Mouse (Mus musculus) megakaryocyte, embryonic 14.5 days (primary cell): ENCODE data around the gene Gm7168. TPM values are rescaled to one million over a fixed set of nuclear protein-coding genes. Genes with fewer than 3 reads are reported as not detected.
"Not testable (repeated sequence)": the region's sequence is repeated elsewhere in the genome, so short reads cannot be mapped to it uniquely, and the experiment has no call there.

Experiments
- H3K27me3 ChIP-seq: replicated peaks from 2 replicates; pipeline ENCODE3; 2012; ENCODE audit warnings: inconsistent platforms
- H3K36me3 ChIP-seq: replicated peaks from 2 replicates; pipeline ENCODE3; 2012; ENCODE audit warnings: low read length, inconsistent platforms, mixed read lengths
- H3K4me1 ChIP-seq: 2 replicates; pipeline ENCODE4 v1.6.1; 2012; ENCODE audit warnings: inconsistent platforms
- H3K4me3 ChIP-seq: replicated peaks from 2 replicates; pipeline ENCODE3; 2012; ENCODE audit warnings: moderate library complexity, mild to moderate bottlenecking, inconsistent platforms
- H3K9me3 ChIP-seq: 2 replicates; pipeline ENCODE4 v1.6.1; 2012; ENCODE audit warnings: inconsistent platforms
- FLI1 ChIP-seq: IDR thresholded peaks from 2 replicates; pipeline ENCODE4 v1.6.1; 2012; ENCODE audit warnings: low read length, inconsistent platforms, mixed read lengths
- GATA1 ChIP-seq: IDR thresholded peaks from 3 replicates; pipeline ENCODE4 v1.6.1; 2012; ENCODE audit warnings: mixed read lengths, low read length, inconsistent platforms, borderline replicate concordance
- polyA plus RNA-seq: library from polyadenylated mRNA; stranded (reverse); fragments of >175 nt; gene quantifications from 2 replicates; pipeline ENCODE4 v1.2.3, GENCODE M21; 2012; ENCODE audit warnings: low replicate concordance; ENCODE audit not compliant: insufficient read depth

The Gm7168 gene
- polyA plus RNA-seq, 1 experiment: not detected

DNA sequence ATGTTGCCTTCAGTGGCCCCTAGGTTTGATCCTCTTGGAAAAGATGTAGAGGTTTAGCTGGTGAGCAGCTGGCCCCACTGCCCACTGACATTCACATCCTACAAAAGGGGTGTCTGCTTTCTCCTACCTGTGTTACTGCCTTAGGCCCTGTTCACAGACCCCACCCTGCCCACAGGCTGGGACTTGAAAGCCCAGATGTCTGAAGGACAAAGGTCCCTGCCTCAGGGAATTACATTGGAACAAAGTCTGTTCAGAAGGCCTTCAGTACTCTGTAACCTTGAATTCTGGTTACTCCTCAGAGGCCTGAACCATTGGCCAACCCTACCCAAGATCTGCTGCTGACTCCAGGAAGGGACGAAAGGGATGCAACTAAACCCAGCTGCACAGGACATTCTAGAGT is 39.5 kb downstream of the Gm7168 start:
- H3K36me3 ChIP-seq: no peaks in the 10 kb centered on the region
- no peaks in the 10 kb centered on the region for H3K4me1 ChIP-seq
- H3K9me3 ChIP-seq: no peaks in the 10 kb centered on the region
- no peak overlapping the region for H3K4me3 ChIP-seq
- no peak for TF ChIP-seq GATA1
- no peak for TF ChIP-seq FLI1
- H3K27me3 ChIP-seq: no peaks in the 10 kb centered on the region

DNA sequence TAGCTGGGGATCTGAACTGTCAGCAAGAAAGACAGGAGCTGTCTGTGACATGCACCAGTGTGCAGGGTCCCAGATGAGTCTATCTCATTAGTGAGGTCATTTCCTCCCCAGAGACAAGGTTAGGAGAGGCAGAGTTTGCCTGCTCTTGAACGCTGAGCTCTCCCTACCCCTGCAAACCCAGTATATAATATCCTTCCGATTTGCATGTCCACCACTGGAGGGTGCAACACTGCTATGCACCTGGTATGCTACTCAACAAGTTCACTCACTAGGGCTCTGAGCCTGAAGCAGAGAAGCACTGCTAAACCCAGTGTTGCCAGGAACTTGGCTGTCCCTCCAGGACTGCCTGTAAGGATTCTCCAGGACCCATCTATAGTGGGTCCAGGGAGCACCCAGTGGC is 45.3 kb downstream of the Gm7168 start:
- not testable (repeated sequence) for H3K9me3 ChIP-seq, H3K4me1 ChIP-seq, H3K27me3 ChIP-seq, H3K36me3 ChIP-seq, H3K4me3 ChIP-seq

Other genes with a start within 250 kb of the Gm7168 start
- 6.9 and 10.6 TPM in 2 replicates for gene Afdn, start 187.8 kb upstream of the Gm7168 start, polyA plus RNA-seq
- gene Tcte2, start 186.5 kb upstream of the Gm7168 start, polyA plus RNA-seq: not detected in 2 replicates
- not detected in 2 replicates for gene Gm7356, start 55.3 kb downstream of the Gm7168 start, polyA plus RNA-seq
- 1.1 TPM in 1 of 2 replicates, not detected in the other for gene Gm7358, start 111.2 kb downstream of the Gm7168 start, polyA plus RNA-seq